In the genomic region with DNA sequence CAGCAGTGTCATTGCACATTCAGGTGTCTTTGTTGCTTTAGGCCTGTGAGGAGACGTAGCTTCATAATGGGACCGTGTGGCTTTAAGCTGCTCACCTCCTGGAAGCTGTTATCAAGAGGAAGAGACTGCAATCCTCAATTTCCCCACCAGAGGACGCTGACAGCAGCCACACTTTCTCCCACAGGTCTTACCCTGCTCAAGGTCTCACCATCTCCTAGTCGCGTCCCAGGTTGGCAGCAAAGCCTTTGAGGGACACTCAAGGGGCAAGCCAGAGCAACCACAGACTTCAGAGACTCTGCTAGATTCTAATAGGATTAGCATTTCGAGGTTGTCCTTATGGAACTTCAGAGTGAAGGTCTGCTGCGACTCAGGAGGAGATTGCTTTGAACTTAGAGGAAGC, we compare ENCODE assay signal across 8 mouse cellular contexts.
DNase-seq lines count a peak whose midpoint lies in the region; ATAC-seq and TF ChIP-seq lines count a peak whose summit lies in the region.
"Had no signal": no experiment of that assay in that cellular context is flagged by ENCODE, and none has a peak within 500 bp of the region (broad histone marks: within the 10 kb centered on the region; RNA-seq: fewer than 3 reads in every experiment).

No protein-coding gene starts in this region.

- dilution Hi-C loops in CH12.LX (cut with MboI; ENCODE audit: extremely low pct_ligation_motif_present, extremely low pct_unique_long_range_greater_than_20kb, low sequenced_read_pairs): no loop called here

- no peak; the same call in 1 of the 2 replicates for TF ChIP-seq RAD21 in CH12.LX (IDR thresholded peaks at IDR 0.05; ENCODE audit: low read depth, low read length)

- H3K4me3 ChIP-seq in heart, embryonic 12.5 days: no peak overlapping the region
- H3K4me3 ChIP-seq in CH12.LX (replicated peaks in 1 of 3; ENCODE audit: low read depth in 2 of 3, low read length in 2 of 3, poor library complexity in 1 of 3): no peak overlapping the region
- H3K4me3 ChIP-seq: embryonic facial prominence, embryonic 12.5 days had no signal

- H3K4me1 ChIP-seq in heart, embryonic 12.5 days (replicated peaks): peaks cover 11% of the 10 kb centered on the region; the same call in 1 of the 2 replicates
- H3K4me1 ChIP-seq in CH12.LX (ENCODE audit: control insufficient read depth in 1 of 2, insufficient read depth in 2 of 2): no peaks in the 10 kb centered on the region

- peaks cover 10% of the 10 kb centered on the region for H3K27me3 ChIP-seq in heart, embryonic 12.5 days (replicated peaks)
- peaks cover 4% of the 10 kb centered on the region for H3K27me3 ChIP-seq in CH12.LX (replicated peaks)
- H3K27me3 ChIP-seq: embryonic facial prominence, embryonic 12.5 days had no signal

- TF ChIP-seq EP300 in CH12.LX (IDR thresholded peaks at IDR 0.05; ENCODE audit: low read length): no peak

- H3K27ac ChIP-seq in heart, embryonic 12.5 days (ENCODE audit: poor library complexity, severe bottlenecking): no peak overlapping the region
- no peak overlapping the region for H3K27ac ChIP-seq in CH12.LX (ENCODE audit: insufficient read depth, low read depth)
- H3K27ac ChIP-seq: embryonic facial prominence, embryonic 12.5 days had no signal

- TF ChIP-seq POLR2A in CH12.LX (IDR thresholded peaks at IDR 0.05; ENCODE audit: low read depth, low read length): no peak

- H3K9me3 ChIP-seq in heart, embryonic 12.5 days (replicated peaks): no peaks in the 10 kb centered on the region
- no peaks in the 10 kb centered on the region for H3K9me3 ChIP-seq in CH12.LX (replicated peaks; ENCODE audit: low read length)
- H3K9me3 ChIP-seq: embryonic facial prominence, embryonic 12.5 days had no signal

- no peak overlapping the region for H3K4me2 ChIP-seq in heart, embryonic 12.5 days
- no peak overlapping the region for H3K4me2 ChIP-seq in CH12.LX (ENCODE audit: insufficient read depth, low read depth, poor library complexity, severe bottlenecking)
- H3K4me2 ChIP-seq: embryonic facial prominence, embryonic 12.5 days had no signal

- no peaks in the 10 kb centered on the region for H3K79me2 ChIP-seq in CH12.LX (replicated peaks; ENCODE audit: control insufficient read depth, extremely low read depth, insufficient read depth, poor library complexity, severe bottlenecking)

- peak; percentile 12 for DNase-seq in heart, postnatal 4 days
- DNase-seq in CH12.LX (ENCODE audit: extremely low read depth) (peak; percentile 6), WW6 (ENCODE audit: low read depth, low spot score) (peak; percentile 14), adipocyte (ENCODE audit: low spot score) (no peak)
- DNase-seq in layer of hippocampus, postnatal 10 days (ENCODE audit: low spot score in 2 of 2): peak; percentile 61 to 63
- peak; percentile 68 for DNase-seq in testis, postnatal 10 days (ENCODE audit: low spot score)

- H3K36me3 ChIP-seq in heart, embryonic 12.5 days: no peaks in the 10 kb centered on the region
- H3K36me3 ChIP-seq in CH12.LX (replicated peaks in 1 of 2; ENCODE audit: control insufficient read depth in 1 of 2, insufficient read depth in 1 of 2, low read length in 1 of 2): no peaks in the 10 kb centered on the region
- H3K36me3 ChIP-seq: embryonic facial prominence, embryonic 12.5 days had no signal

- H3K9ac ChIP-seq in heart, embryonic 12.5 days: no peak overlapping the region
- no peak overlapping the region for H3K9ac ChIP-seq in CH12.LX (ENCODE audit: insufficient read depth, low read depth)
- H3K9ac ChIP-seq: embryonic facial prominence, embryonic 12.5 days had no signal

- TF ChIP-seq CTCF in CH12.LX (conservative IDR thresholded peaks at IDR 0.05 in 1 of 2, IDR thresholded peaks at IDR 0.05 in 1 of 2; ENCODE audit: low read depth in 2 of 2, low read length in 2 of 2): peak; percentile 32 to 35; a peak in 3 of 4 replicates

- 22% methylated on average over 7 of the region's 7 CpGs for WGBS in heart, embryonic 12.5 days

- no peak for ATAC-seq in heart, embryonic 12.5 days (ENCODE audit: insufficient number of reproducible peaks, low FRiP score)

- in situ Hi-C loops in CH12.LX (cut with MboI; ENCODE audit: low pct_ligation_motif_present, low pct_unique_long_range_greater_than_20kb, low sequenced_read_pairs): no loop called here

TF ChIP-seq in CH12.LX, 34 proteins besides CTCF, POLR2A, EP300 and RAD21:
- no peak for TF ChIP-seq MYC (IDR thresholded peaks at IDR 0.05; ENCODE audit: low read depth, low read length)
- no peak for TF ChIP-seq BHLHE40 (IDR thresholded peaks at IDR 0.05; ENCODE audit: low read depth, low read length)
- no peak for TF ChIP-seq ZC3H11A (IDR thresholded peaks at IDR 0.05; ENCODE audit: low read depth, low read length)
- TF ChIP-seq ZMIZ1 (IDR thresholded peaks at IDR 0.05; ENCODE audit: low read depth, low read length): no peak
TF ChIP-seq in CH12.LX: peak in this region for 0.
